Mouse (Mus musculus) lung, embryonic 16.5 days (tissue): ENCODE data around the gene Eml3. TPM values are rescaled to one million over a fixed set of nuclear protein-coding genes. Genes with fewer than 3 reads are reported as not detected.
A peak's percentile ranks its signal among the peaks of the same experiment; 100 is the strongest.
"Not testable (repeated sequence)": the region's sequence is repeated elsewhere in the genome, so short reads cannot be mapped to it uniquely, and the experiment has no call there.

Source experiments
- ATAC-seq: fragments of 200-750 bp; cut with Nextera tagmentation; 2 replicates; pipeline ENCODE4 v1.8.0; 2017; ENCODE audit warnings: low read depth, mild to moderate bottlenecking, moderate library complexity
- H3K27ac ChIP-seq: fragments of 300-500 bp; sonication (generic); 2 replicates; pipeline ENCODE4 v1.5.1; 2014; ENCODE audit warnings: mild to moderate bottlenecking, control low read depth, low read length
- H3K27me3 ChIP-seq: fragments of 300-500 bp; sonication (generic); 2 replicates; pipeline ENCODE4 v1.6.1; 2014; ENCODE audit warnings: low read depth, low read length, mixed read lengths; ENCODE audit not compliant: control insufficient read depth, insufficient read depth
- H3K36me3 ChIP-seq: fragments of 300-500 bp; sonication (generic); 2 replicates; pipeline ENCODE4 v1.6.1; 2014; ENCODE audit warnings: low read length; ENCODE audit not compliant: control insufficient read depth, insufficient read depth
- H3K4me1 ChIP-seq: fragments of 300-500 bp; sonication (generic); replicated peaks from 2 replicates; pipeline ENCODE4 v1.6.1; 2014; ENCODE audit warnings: low read length, mixed read lengths; ENCODE audit not compliant: control insufficient read depth, insufficient read depth
- H3K4me2 ChIP-seq: fragments of 300-500 bp; sonication (generic); 2 replicates; pipeline ENCODE4 v1.6.1; 2014; ENCODE audit warnings: low read depth, low read length, control low read depth
- H3K4me3 ChIP-seq: fragments of 300-500 bp; sonication (generic); 2 replicates; pipeline ENCODE4 v1.5.1; 2014; ENCODE audit warnings: mild to moderate bottlenecking, low read length, control low read depth
- H3K9ac ChIP-seq: fragments of 300-500 bp; sonication (generic); 2 replicates; pipeline ENCODE4 v1.6.1; 2014; ENCODE audit warnings: low read length, control low read depth
- H3K9me3 ChIP-seq: fragments of 300-500 bp; sonication (generic); 2 replicates; pipeline ENCODE4 v1.6.1; 2016; ENCODE audit warnings: low read length; ENCODE audit not compliant: control insufficient read depth
- WGBS: fragments of 180-500 bp; shearing (Covaris S2); extraction: QIAGEN DNeasy Blood & Tissue Kit; methylation state at CpG from one replicate; pipeline ENCODE4 v1.1.7; 2014; 5-methylcytosine and 5-hydroxymethylcytosine counted together
- polyA plus RNA-seq: library from polyadenylated mRNA; unstranded; fragments of >200 nt; fragmentation: Nextera tagmentation; extraction: Ambion mirVana; gene quantifications from 2 replicates; pipeline ENCODE4 v1.2.1, GENCODE M21; 2015

Eml3 gene
- polyA plus RNA-seq, 1 experiment from 2014 or later, result 31.0 TPM

DNA sequence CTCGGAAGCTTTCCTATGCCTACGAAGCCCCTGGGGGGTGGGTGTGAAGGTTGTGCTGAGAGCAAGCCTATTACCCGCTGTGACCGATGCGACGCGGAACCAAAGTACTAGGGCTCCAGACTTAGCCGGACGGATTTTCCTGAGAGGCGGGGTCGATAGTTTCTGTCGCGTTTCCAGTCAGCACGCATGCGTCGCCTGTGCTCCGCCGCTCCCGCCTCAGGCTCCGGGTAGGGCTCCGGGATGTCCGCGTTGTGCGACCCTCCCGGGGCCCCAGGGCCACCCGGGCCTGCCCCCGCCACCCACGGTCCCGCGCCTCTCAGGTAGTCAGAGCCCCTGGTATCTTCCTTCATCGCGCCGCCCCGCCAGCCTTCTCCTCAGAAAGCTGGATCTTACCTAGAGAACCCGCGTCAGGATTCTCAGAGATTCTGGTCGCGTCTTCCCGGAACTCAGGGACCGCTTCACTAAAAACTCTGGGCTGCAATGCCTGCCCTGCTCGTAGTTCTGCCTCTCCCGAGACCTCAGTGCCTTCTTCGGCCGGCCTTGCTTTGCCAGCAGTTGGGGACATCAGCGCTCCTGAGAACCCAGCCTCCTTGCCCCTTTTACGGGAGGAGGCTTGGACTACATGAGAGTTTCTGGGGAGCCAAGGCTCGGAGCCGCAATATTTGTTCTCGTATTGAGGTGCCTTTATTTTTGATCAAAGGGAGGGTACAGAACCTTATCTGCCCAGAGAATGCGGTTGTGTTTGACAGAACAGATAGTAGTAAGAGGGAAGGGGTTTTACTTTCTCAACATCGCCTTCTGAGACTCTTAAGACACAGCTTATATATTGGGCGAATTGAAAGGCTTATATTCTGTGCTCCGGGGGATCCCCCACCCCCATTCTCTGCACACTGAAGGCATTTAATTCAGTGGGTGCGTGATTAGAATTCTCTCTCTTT lies 36.3 kb upstream of the Eml3 start, which contains the start of gene Ints5:
Gene Ints5 (plus strand): TSS at position 177 of the 938 bp plus-strand sequence.
- Histone ChIP-seq H3K9me3 (no peaks in the 10 kb centered on the region), H3K9ac (peak within 1 kb of the TSS; percentile 96), H3K4me2 (peak within 1 kb of the TSS; percentile 88), H3K36me3 (peaks cover 11% of the 10 kb centered on the region), H3K27me3 (no peaks in the 10 kb centered on the region), H3K4me1 (peaks cover 21% of the 10 kb centered on the region), H3K27ac (peak within 1 kb of the TSS; percentile 77), H3K4me3 (peak within 1 kb of the TSS; percentile 82)
- WGBS, result 1% methylated on average over 54 of the region's 54 CpGs
- ATAC-seq, result peak; percentile 56

DNA sequence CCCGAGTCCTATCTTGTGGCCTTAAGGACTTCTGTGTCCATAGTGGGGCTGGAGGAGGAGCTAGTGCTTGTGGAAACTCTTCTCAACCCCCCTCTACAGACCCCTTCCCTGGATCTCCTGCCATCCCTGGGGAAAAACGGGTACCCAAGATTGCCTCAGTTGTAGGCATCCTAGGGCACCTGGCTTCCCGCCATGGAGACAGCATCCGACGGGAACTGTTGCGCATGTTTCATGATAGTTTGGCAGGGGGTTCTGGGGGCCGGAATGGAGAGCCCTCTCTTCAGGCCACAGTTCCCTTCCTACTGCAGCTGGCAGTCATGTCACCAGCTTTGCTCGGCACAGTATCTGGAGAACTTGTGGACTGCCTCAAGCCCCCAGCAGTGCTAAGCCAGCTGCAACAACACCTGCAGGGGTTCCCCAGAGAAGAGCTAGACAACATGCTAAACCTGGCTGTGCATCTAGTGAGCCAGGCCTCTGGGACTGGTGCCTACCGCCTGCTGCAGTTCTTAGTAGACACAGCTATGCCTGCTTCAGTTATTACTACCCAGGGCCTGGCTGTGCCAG lies 33.9 kb upstream of the Eml3 start:
- no peaks in the 10 kb centered on the region for H3K27me3 ChIP-seq
- no peak overlapping the region for H3K4me3 ChIP-seq
- H3K4me2 ChIP-seq, result no peak overlapping the region
- H3K9ac ChIP-seq, result peak overlapping the region; percentile 22; the same call in 1 of the 2 replicates
- no peak for ATAC-seq
- peaks cover 11% of the 10 kb centered on the region for H3K36me3 ChIP-seq
- peaks cover 24% of the 10 kb centered on the region for H3K4me1 ChIP-seq
- no peaks in the 10 kb centered on the region for H3K9me3 ChIP-seq
- no peak overlapping the region for H3K27ac ChIP-seq
- 87% methylated on average over 9 of the region's 9 CpGs for WGBS

DNA sequence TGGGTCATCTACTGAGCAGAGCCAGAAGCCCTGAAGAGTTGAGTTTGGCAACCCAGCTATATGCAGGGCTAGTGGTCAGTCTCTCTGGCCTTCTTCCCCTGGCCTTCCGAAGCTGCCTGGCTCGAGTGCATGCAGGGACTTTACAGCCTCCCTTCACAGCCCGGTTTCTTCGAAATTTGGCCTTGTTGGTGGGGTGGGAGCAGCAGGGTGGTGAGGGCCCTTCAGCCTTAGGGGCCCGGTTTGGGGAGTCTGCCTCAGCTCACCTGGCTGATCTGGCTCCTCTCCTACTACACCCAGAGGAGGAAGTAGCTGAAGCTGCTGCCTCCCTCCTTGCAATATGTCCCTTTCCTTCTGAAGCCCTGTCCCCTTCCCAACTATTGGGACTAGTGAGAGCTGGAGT lies 33.1 kb upstream of the Eml3 start:
- not testable (repeated sequence) for ATAC-seq, H3K36me3 ChIP-seq, H3K4me3 ChIP-seq, H3K9me3 ChIP-seq, H3K9ac ChIP-seq, H3K27ac ChIP-seq, H3K4me2 ChIP-seq, H3K27me3 ChIP-seq
- peaks cover 24% of the 10 kb centered on the region for H3K4me1 ChIP-seq
- 86% methylated on average over 5 of the region's 5 CpGs for WGBS

DNA sequence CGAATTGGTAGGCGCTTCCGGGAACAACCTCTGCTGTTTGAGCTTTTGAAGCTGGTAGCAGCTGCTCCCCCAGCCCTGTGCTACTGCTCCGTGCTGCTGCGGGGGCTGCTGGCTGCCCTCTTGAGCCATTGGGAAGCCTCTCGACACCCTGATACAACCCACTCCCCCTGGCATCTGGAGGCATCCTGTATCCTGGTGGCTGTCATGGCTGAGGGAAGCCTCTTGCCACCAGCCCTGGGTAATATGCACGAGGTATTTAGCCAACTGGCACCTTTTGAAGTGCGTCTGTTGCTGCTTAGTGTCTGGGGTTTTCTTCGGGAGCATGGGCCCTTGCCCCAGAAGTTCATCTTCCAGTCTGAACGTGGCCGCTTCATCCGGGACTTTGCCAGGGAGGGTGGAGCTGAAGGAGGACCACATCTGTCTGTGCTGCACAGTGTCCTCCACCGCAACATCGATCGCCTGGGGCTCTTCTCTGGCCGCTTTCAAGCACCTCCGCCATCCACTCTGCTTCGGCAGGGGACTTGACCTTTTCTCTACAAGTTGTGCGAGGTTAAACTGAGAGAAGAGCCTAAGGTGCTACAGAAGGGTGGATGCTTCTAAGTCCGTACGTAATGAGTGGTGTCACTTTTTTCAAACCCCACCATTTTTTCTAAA lies 32.0 kb upstream of the Eml3 start:
- ATAC-seq, result peak; percentile 49
- H3K4me1 ChIP-seq, result peaks cover 24% of the 10 kb centered on the region
- 13% methylated on average over 21 of the region's 21 CpGs for WGBS
- peak overlapping the region; percentile 60 for H3K4me2 ChIP-seq
- not testable (repeated sequence) for H3K9me3 ChIP-seq, H3K36me3 ChIP-seq, H3K27me3 ChIP-seq
- peak overlapping the region; percentile 90 for H3K4me3 ChIP-seq
- peak overlapping the region; percentile 69 for H3K9ac ChIP-seq
- H3K27ac ChIP-seq, result peak overlapping the region; percentile 87

DNA sequence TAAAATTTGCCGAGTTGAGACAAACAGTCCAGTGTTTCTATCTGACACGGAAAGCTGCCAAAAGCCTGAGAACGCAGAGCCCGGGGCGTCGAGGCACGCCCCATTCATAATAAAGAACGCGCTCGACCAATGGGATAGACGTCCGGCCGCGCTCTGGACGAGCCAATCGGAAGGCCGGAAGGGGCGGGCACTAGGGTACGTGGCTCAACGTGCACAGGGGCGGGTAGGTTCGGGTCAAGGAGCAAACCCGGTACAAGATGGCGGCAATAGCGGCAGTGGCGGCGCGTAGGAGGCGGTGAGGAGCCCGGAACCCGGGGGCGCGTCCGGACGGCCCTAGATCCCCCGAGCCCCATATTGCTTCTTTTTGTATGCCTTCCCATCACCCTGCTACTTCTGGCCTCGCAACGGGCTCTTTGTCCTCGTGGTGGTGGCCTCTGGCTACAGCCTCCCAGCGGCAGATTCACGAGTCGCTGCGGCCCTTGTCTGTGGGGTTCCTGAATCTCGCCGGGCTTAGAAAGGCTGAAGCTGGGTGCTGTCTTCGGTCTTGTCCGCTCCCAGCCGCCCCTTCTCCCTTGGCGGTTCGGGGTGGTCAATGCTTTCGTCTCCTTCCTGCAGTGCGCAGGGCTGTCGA lies 31.4 kb upstream of the Eml3 start, which contains the start of gene Ganab:
Gene Ganab (plus strand): TSS at position 207 of the 631 bp plus-strand sequence.
- Histone ChIP-seq H3K27me3 (no peaks in the 10 kb centered on the region), H3K9ac (peak within 1 kb of the TSS; percentile 94), H3K4me2 (peak within 1 kb of the TSS; percentile 60), H3K4me1 (peaks cover 24% of the 10 kb centered on the region), H3K36me3 (peaks cover 11% of the 10 kb centered on the region), H3K9me3 (no peaks in the 10 kb centered on the region), H3K27ac (peak within 1 kb of the TSS; percentile 88), H3K4me3 (peak within 1 kb of the TSS; percentile 90)
- peak; percentile 99 for ATAC-seq
- WGBS, result under 1% methylated on average over 53 of the region's 53 CpGs

DNA sequence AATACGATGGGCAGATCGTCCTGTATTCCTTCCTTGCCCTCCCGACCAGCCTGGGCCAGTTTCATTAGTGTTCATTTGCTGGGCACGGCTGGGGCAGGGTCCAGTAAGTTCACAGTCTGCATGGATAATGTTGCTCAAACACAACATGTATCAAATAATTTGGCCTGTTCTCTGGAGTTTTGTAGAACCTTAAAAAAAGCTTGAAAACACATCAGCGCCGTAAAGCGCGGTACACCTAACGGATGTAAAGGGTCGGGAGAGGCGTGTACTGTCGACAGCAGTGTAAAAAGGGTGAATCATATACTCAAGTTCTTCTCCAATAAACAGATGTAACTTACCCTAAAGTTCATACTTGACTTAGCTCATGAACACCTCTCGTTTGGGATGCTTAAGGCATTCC lies 30.8 kb upstream of the Eml3 start:
- H3K27me3 ChIP-seq, result no peaks in the 10 kb centered on the region
- WGBS, result 6% methylated on average over 13 of the region's 13 CpGs
- peaks cover 15% of the 10 kb centered on the region for H3K36me3 ChIP-seq

DNA sequence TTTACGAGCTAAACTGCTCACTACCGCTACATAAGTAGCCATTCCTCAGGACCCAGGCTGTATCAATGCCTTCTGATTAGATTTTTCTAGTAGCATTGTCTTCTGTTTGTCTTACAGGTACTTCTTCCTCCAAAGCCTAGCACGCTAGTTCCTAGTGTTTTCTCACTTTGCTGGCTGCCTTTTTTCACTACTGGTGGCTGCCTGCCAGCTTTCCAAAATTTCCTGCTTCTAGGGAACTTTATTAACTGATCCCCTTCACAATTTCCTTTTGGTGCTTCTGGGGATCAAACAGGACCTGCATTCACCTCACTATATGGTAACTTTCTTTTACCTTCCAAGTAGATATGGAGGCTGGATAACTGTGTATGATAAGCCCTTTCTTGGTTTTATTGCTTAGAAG lies 30.3 kb upstream of the Eml3 start:
- Histone ChIP-seq H3K4me1 (peaks cover 18% of the 10 kb centered on the region), H3K4me2 (peak overlapping the region; percentile 56), H3K36me3 (peaks cover 18% of the 10 kb centered on the region), H3K4me3 (peak overlapping the region; percentile 90), H3K27me3 (no peaks in the 10 kb centered on the region), H3K27ac (no peak overlapping the region), H3K9me3 (no peaks in the 10 kb centered on the region), H3K9ac (peak overlapping the region; percentile 94)
- no peak for ATAC-seq
- 26% methylated on average over 3 of the region's 3 CpGs for WGBS

More for the DNA sequence above, 30.8 kb upstream of the Eml3 start:
- Histone ChIP-seq H3K4me3 (peak overlapping the region; percentile 90), H3K9me3 (no peaks in the 10 kb centered on the region), H3K27ac (peak overlapping the region; percentile 88), H3K4me2 (peak overlapping the region; percentile 56), H3K4me1 (peaks cover 22% of the 10 kb centered on the region), H3K9ac (peak overlapping the region; percentile 94)
- ATAC-seq, result no peak

DNA sequence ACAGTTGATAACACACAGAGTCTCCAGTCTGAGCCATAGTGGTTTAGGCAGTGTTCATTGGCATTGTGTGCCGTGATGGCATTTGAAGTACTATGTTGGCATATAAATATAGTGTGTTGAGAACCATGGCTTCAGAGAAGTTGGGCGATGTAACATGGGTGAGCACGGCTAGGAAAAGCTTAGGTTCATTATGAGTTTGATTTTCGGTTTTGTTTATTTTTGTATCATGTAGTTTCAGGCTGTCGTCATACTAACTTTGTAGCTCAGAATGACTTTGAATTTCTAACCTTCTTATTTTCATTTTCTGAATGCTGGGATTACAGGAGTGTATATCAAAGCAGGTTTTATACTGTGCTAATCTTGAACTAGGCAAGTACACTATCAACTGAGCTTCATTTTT lies 25.9 kb upstream of the Eml3 start:
- 92% methylated on average over 5 of the region's 5 CpGs for WGBS
- Histone ChIP-seq H3K27me3 (no peaks in the 10 kb centered on the region), H3K4me1 (peaks cover 9% of the 10 kb centered on the region), H3K9ac (no peak overlapping the region), H3K27ac (no peak overlapping the region), H3K36me3 (peaks cover 50% of the 10 kb centered on the region), H3K9me3 (no peaks in the 10 kb centered on the region), H3K4me3 (no peak overlapping the region), H3K4me2 (no peak overlapping the region)
- ATAC-seq, result no peak
